Comparison of ENCODE assay signal across 8 mouse cellular contexts in genomic region chr9:55938618-55938985, GRCm38 (mm10). TPM values are rescaled to one million over a fixed set of nuclear protein-coding genes. Genes with fewer than 3 reads are reported as not detected.
DNase-seq lines count a peak whose midpoint lies in the region; ATAC-seq and TF ChIP-seq lines count a peak whose summit lies in the region.

No protein-coding gene starts in this region.

- ATAC-seq in hindbrain, embryonic 14.5 days (ENCODE audit: low FRiP score): no peak
- no peak for ATAC-seq in midbrain, embryonic 15.5 days (replicated peaks)

- no peak for DNase-seq in lung, adult 2 months
- no peak for DNase-seq in lung, postnatal 10 days
- no peak for DNase-seq in hindbrain, embryonic 14.5 days (ENCODE audit: low spot score)
- no peak for DNase-seq in adrenal gland, postnatal 36 days
- no peak for DNase-seq in urinary bladder, postnatal 4 days (ENCODE audit: low spot score in 2 of 2)
- no peak for DNase-seq in ovary, adult 18-20 months (ENCODE audit: low spot score)

- no peaks in the 10 kb centered on the region for H3K27me3 ChIP-seq in hindbrain, embryonic 14.5 days (ENCODE audit: control insufficient read depth, insufficient read depth, low read length)
- no peaks in the 10 kb centered on the region for H3K27me3 ChIP-seq in midbrain, embryonic 15.5 days (replicated peaks)

- 31% methylated on average over 6 of the region's 6 CpGs for WGBS in lung, adult 2 months
- 64% methylated on average over 6 of the region's 6 CpGs for WGBS in hindbrain, embryonic 14.5 days
- WGBS in midbrain, embryonic 15.5 days: 63% methylated on average over 6 of the region's 6 CpGs

- H3K27ac ChIP-seq in cortical plate, adult 2 months (ENCODE audit: insufficient read depth, low read length): no peak overlapping the region
- no peak overlapping the region for H3K27ac ChIP-seq in hindbrain, embryonic 14.5 days
- peak overlapping the region; percentile 85; the same call in 1 of the 2 replicates for H3K27ac ChIP-seq in midbrain, embryonic 15.5 days

- peak overlapping the region; percentile 91 for H3K4me3 ChIP-seq in lung, adult 2 months (replicated peaks; ENCODE audit: extremely low read depth, low read depth, low read length)
- peak overlapping the region; percentile 87; the same call in 1 of the 2 replicates for H3K4me3 ChIP-seq in cortical plate, adult 2 months (ENCODE audit: insufficient read depth, low read length)
- peak overlapping the region; percentile 69 for H3K4me3 ChIP-seq in hindbrain, embryonic 14.5 days (replicated peaks; ENCODE audit: low read length)
- peak overlapping the region; percentile 79 for H3K4me3 ChIP-seq in midbrain, embryonic 15.5 days

- peak overlapping the region; percentile 86 for H3K9ac ChIP-seq in hindbrain, embryonic 14.5 days
- H3K9ac ChIP-seq in midbrain, embryonic 15.5 days: peak overlapping the region; percentile 82

- H3K4me1 ChIP-seq in lung, adult 2 months (ENCODE audit: control insufficient read depth, insufficient read depth, low read length): peaks cover 8% of the 10 kb centered on the region
- H3K4me1 ChIP-seq in cortical plate, adult 2 months (ENCODE audit: control insufficient read depth, insufficient read depth, low read length): peaks cover 2% of the 10 kb centered on the region; the same call in 1 of the 2 replicates
- H3K4me1 ChIP-seq in hindbrain, embryonic 14.5 days (replicated peaks; ENCODE audit: control insufficient read depth, insufficient read depth, low read length): peaks cover 18% of the 10 kb centered on the region
- peaks cover 19% of the 10 kb centered on the region for H3K4me1 ChIP-seq in midbrain, embryonic 15.5 days

- TF ChIP-seq POLR2A in lung, adult 2 months (IDR thresholded peaks at IDR 0.05; ENCODE audit: borderline replicate concordance, extremely low read depth, low read depth, low read length): no peak
- TF ChIP-seq POLR2A in cortical plate, adult 2 months (IDR thresholded peaks at IDR 0.05; ENCODE audit: extremely low read depth, insufficient read depth, low read length): no peak

- no peak for TF ChIP-seq CTCF in lung, adult 2 months (IDR thresholded peaks at IDR 0.05; ENCODE audit: insufficient read depth, low read length)
- no peak for TF ChIP-seq CTCF in cortical plate, adult 2 months (IDR thresholded peaks at IDR 0.05; ENCODE audit: extremely low read depth, insufficient read depth, low read length)

- no peaks in the 10 kb centered on the region for H3K9me3 ChIP-seq in hindbrain, embryonic 14.5 days (ENCODE audit: control insufficient read depth, low read length)
- H3K9me3 ChIP-seq in midbrain, embryonic 15.5 days: no peaks in the 10 kb centered on the region

- no peaks in the 10 kb centered on the region for H3K36me3 ChIP-seq in hindbrain, embryonic 14.5 days (replicated peaks; ENCODE audit: control insufficient read depth, insufficient read depth)
- H3K36me3 ChIP-seq in midbrain, embryonic 15.5 days (replicated peaks): no peaks in the 10 kb centered on the region

- H3K4me2 ChIP-seq in hindbrain, embryonic 14.5 days (replicated peaks): peak overlapping the region; percentile 76
- peak overlapping the region; percentile 70 for H3K4me2 ChIP-seq in midbrain, embryonic 15.5 days

RNA-seq across cellular contexts. Expression of gene Scaper, which starts 0.7 kb away (rescaled TPM):
- polyA plus RNA-seq in lung, adult 2 months (2012; rRNA removed): 4.3 and 5.9 TPM in 2 replicates
- 10.1 and 10.8 TPM in 2 replicates for polyA plus RNA-seq in cortical plate, adult 2 months (2012; rRNA removed)
- 42.1 and 43.5 TPM in 2 replicates for polyA plus RNA-seq in hindbrain, embryonic 14.5 days (2014; fragmentation: Nextera tagmentation; extraction: Ambion mirVana)
- 41.7 and 46.6 TPM in 2 replicates for polyA plus RNA-seq in midbrain, embryonic 15.5 days (2015; fragmentation: Nextera tagmentation; extraction: Ambion mirVana)
- total RNA-seq in adrenal gland, postnatal 36 days (2021): 10 to 100 TPM in 1 of 2 experiments, 1 to 10 TPM in 1; 9.9 to 12.4 TPM
